Mouse (Mus musculus) midbrain, embryonic 16.5 days (tissue): Measurements from ENCODE around the gene Pyroxd2. TPM values are rescaled to one million over a fixed set of nuclear protein-coding genes. Genes with fewer than 3 reads are reported as not detected.
A peak's percentile ranks its signal among the peaks of the same experiment; 100 is the strongest.

Experiments used
- ATAC-seq: fragments of 200-750 bp; cut with Nextera tagmentation; 2 replicates; pipeline ENCODE4 v1.8.0; 2017; ENCODE audit warnings: moderate TSS enrichment
- H3K27ac ChIP-seq: fragments of 300-500 bp; sonication (generic); 2 replicates; pipeline ENCODE4 v1.5.1; 2014; ENCODE audit warnings: mild to moderate bottlenecking, low read length, mixed read lengths
- H3K27me3 ChIP-seq: fragments of 300-500 bp; sonication (generic); 2 replicates; pipeline ENCODE4 v1.6.1; 2014; ENCODE audit warnings: low read depth, low read length, mixed read lengths; ENCODE audit not compliant: control insufficient read depth, insufficient read depth
- H3K36me3 ChIP-seq: fragments of 300-500 bp; sonication (generic); 2 replicates; pipeline ENCODE4 v1.6.1; 2014; ENCODE audit warnings: mild to moderate bottlenecking, low read length, moderate library complexity, mixed read lengths; ENCODE audit not compliant: control insufficient read depth, insufficient read depth
- H3K4me1 ChIP-seq: fragments of 300-500 bp; sonication (generic); 2 replicates; pipeline ENCODE4 v1.6.1; 2014; ENCODE audit warnings: mild to moderate bottlenecking, low read length, mixed read lengths; ENCODE audit not compliant: control insufficient read depth, insufficient read depth
- H3K4me2 ChIP-seq: fragments of 300-500 bp; sonication (generic); 2 replicates; pipeline ENCODE4 v1.6.1; 2014; ENCODE audit warnings: mild to moderate bottlenecking, low read length, mixed read lengths
- H3K4me3 ChIP-seq: fragments of 300-500 bp; sonication (generic); 2 replicates; pipeline ENCODE4 v1.5.1; 2014; ENCODE audit warnings: low read depth, mild to moderate bottlenecking, low read length, moderate library complexity, mixed read lengths
- H3K9ac ChIP-seq: fragments of 300-500 bp; sonication (generic); 2 replicates; pipeline ENCODE4 v1.6.1; 2014; ENCODE audit warnings: low read depth, low read length, mixed read lengths
- H3K9me3 ChIP-seq: fragments of 300-500 bp; sonication (generic); replicated peaks from 2 replicates; pipeline ENCODE4 v1.6.1; 2014; ENCODE audit warnings: mild to moderate bottlenecking, low read length, mixed read lengths; ENCODE audit not compliant: control insufficient read depth, poor library complexity, severe bottlenecking
- WGBS: fragments of 180-500 bp; shearing (Covaris S2); extraction: QIAGEN DNeasy Blood & Tissue Kit; methylation state at CpG from one replicate; pipeline ENCODE4 v1.1.7; 2014; 5-methylcytosine and 5-hydroxymethylcytosine counted together
- polyA plus RNA-seq: library from polyadenylated mRNA; unstranded; fragments of >200 nt; fragmentation: Nextera tagmentation; extraction: Ambion mirVana; gene quantifications from 2 replicates; pipeline ENCODE4 v1.2.1, GENCODE M21; 2015

The Pyroxd2 gene
- polyA plus RNA-seq, 1 experiment from 2014 or later, result 2.8 TPM

GRCm38 (mm10) chr19:42755148-42755870, 2.7 kb upstream of the Pyroxd2 start:
- H3K36me3 ChIP-seq, result no peaks in the 10 kb centered on the region
- H3K9ac ChIP-seq, result no peak overlapping the region
- 78% methylated on average over 15 of the region's 15 CpGs for WGBS
- H3K9me3 ChIP-seq, result no peaks in the 10 kb centered on the region
- no peak for ATAC-seq
- H3K4me2 ChIP-seq, result no peak overlapping the region
- peaks cover 18% of the 10 kb centered on the region for H3K4me1 ChIP-seq
- H3K27ac ChIP-seq, result no peak overlapping the region
- no peaks in the 10 kb centered on the region for H3K27me3 ChIP-seq
- H3K4me3 ChIP-seq, result no peak overlapping the region

- Histone ChIP-seq H3K36me3 (no peaks in the 10 kb centered on the region), H3K27ac (peak overlapping the region; percentile 24; the same call in 1 of the 2 replicates), H3K27me3 (no peaks in the 10 kb centered on the region), H3K4me1 (peaks cover 18% of the 10 kb centered on the region), H3K9me3 (no peaks in the 10 kb centered on the region), H3K4me3 (no peak overlapping the region), H3K4me2 (peak overlapping the region; percentile 66), H3K9ac (no peak overlapping the region)
- peak; percentile 29; the same call in 1 of the 2 replicates for ATAC-seq
- 29% methylated on average over 11 of the region's 11 CpGs for WGBS
Measured at GRCm38 (mm10) chr19:42753141-42753917, 754 bp upstream of the Pyroxd2 start.

- Histone ChIP-seq H3K27ac (no peak overlapping the region), H3K4me3 (no peak overlapping the region), H3K9me3 (no peaks in the 10 kb centered on the region), H3K4me2 (no peak overlapping the region), H3K9ac (no peak overlapping the region), H3K27me3 (no peaks in the 10 kb centered on the region), H3K4me1 (peaks cover 18% of the 10 kb centered on the region), H3K36me3 (no peaks in the 10 kb centered on the region)
- 83% methylated on average over 11 of the region's 11 CpGs for WGBS
- no peak for ATAC-seq
Measured at GRCm38 (mm10) chr19:42750196-42750595, 2.4 kb downstream of the Pyroxd2 start.

GRCm38 (mm10) chr19:42746702-42747101, 5.9 kb downstream of the Pyroxd2 start:
- Histone ChIP-seq H3K4me2 (no peak overlapping the region), H3K9me3 (no peaks in the 10 kb centered on the region), H3K27me3 (no peaks in the 10 kb centered on the region), H3K4me1 (peaks cover 2% of the 10 kb centered on the region), H3K9ac (no peak overlapping the region), H3K27ac (no peak overlapping the region), H3K36me3 (no peaks in the 10 kb centered on the region), H3K4me3 (no peak overlapping the region)
- no peak for ATAC-seq
- 90% methylated on average over 8 of the region's 8 CpGs for WGBS

GRCm38 (mm10) chr19:42745869-42746224, 6.7 kb downstream of the Pyroxd2 start:
- no peak overlapping the region for H3K27ac ChIP-seq
- no peak overlapping the region for H3K9ac ChIP-seq
- WGBS, result 89% methylated on average over 4 of the region's 4 CpGs
- no peaks in the 10 kb centered on the region; the same call in 1 of the 2 replicates for H3K4me1 ChIP-seq
- H3K36me3 ChIP-seq, result no peaks in the 10 kb centered on the region
- no peak for ATAC-seq
- no peak overlapping the region for H3K4me3 ChIP-seq
- H3K27me3 ChIP-seq, result no peaks in the 10 kb centered on the region
- H3K9me3 ChIP-seq, result no peaks in the 10 kb centered on the region
- H3K4me2 ChIP-seq, result no peak overlapping the region

- 66% methylated on average over 9 of the region's 9 CpGs for WGBS
- H3K4me3 ChIP-seq, result no peak overlapping the region
Measured at GRCm38 (mm10) chr19:42745084-42745868, 7.3 kb downstream of the Pyroxd2 start.

GRCm38 (mm10) chr19:42744162-42744586, 8.4 kb downstream of the Pyroxd2 start:
- ATAC-seq, result peak; percentile 78
- Histone ChIP-seq H3K9me3 (no peaks in the 10 kb centered on the region), H3K27ac (no peak overlapping the region), H3K4me1 (no peaks in the 10 kb centered on the region), H3K36me3 (no peaks in the 10 kb centered on the region), H3K9ac (no peak overlapping the region), H3K27me3 (no peaks in the 10 kb centered on the region), H3K4me3 (no peak overlapping the region), H3K4me2 (no peak overlapping the region)
- 24% methylated on average over 4 of the region's 4 CpGs for WGBS

More at GRCm38 (mm10) chr19:42745084-42745868, 7.3 kb downstream of the Pyroxd2 start:
- Histone ChIP-seq H3K27ac (no peak overlapping the region), H3K27me3 (no peaks in the 10 kb centered on the region), H3K9ac (no peak overlapping the region), H3K4me2 (no peak overlapping the region), H3K9me3 (no peaks in the 10 kb centered on the region), H3K4me1 (no peaks in the 10 kb centered on the region), H3K36me3 (no peaks in the 10 kb centered on the region)
- no peak for ATAC-seq

GRCm38 (mm10) chr19:42743261-42743660, 9.3 kb downstream of the Pyroxd2 start:
- no peaks in the 10 kb centered on the region for H3K9me3 ChIP-seq
- H3K27ac ChIP-seq, result no peak overlapping the region
- no peaks in the 10 kb centered on the region for H3K27me3 ChIP-seq
- WGBS, result 47% methylated on average over 16 of the region's 16 CpGs
- H3K36me3 ChIP-seq, result no peaks in the 10 kb centered on the region
- H3K4me2 ChIP-seq, result no peak overlapping the region
- H3K9ac ChIP-seq, result no peak overlapping the region; the same call in 1 of the 2 replicates
- H3K4me1 ChIP-seq, result no peaks in the 10 kb centered on the region
- ATAC-seq, result 0 out of 2 replicates have a peak, but pooled peaks have one; percentile 18
- H3K4me3 ChIP-seq, result no peak overlapping the region
